Mouse (Mus musculus): ENCODE data around the gene Trim42. TPM values are rescaled to one million over a fixed set of nuclear protein-coding genes. Genes with fewer than 3 reads are reported as not detected.

Trim42 gene
- not detected for polyA plus RNA-seq (2015; fragmentation: Illumina TruSeq; extraction: RNeasy Lipid Tissue Mini Kit (QIAGEN cat#74804); ENCODE audit: insufficient read depth, low read depth, low replicate concordance)

GRCm38 (mm10) chr9:97369591-97369990 is at the start of gene Trim42:
TSS of gene Trim42 (minus strand) at chr9:97369958.

Measured in pancreas, adult 10 weeks (tissue).